Mouse (Mus musculus) G1E (cell line): Measurements from ENCODE around the gene Vta1. TPM values are rescaled to one million over a fixed set of nuclear protein-coding genes. Genes with fewer than 3 reads are reported as not detected.
A peak's percentile ranks its signal among the peaks of the same experiment; 100 is the strongest.

Source experiments
- ATAC-seq: 2 replicates; pipeline ENCODE4 v1.8.0; 2016; ENCODE audit warnings: mild to moderate bottlenecking; ENCODE audit not compliant: insufficient number of reproducible peaks, poor library complexity, low FRiP score, severe bottlenecking; ENCODE audit errors: extremely low read depth
- DNase-seq: peaks from one replicate; pipeline ENCODE4 v3.0.0; 2012; ENCODE audit warnings: low spot score
- H3K27me3 ChIP-seq: 2 replicates; pipeline ENCODE4 v1.6.1; 2012; ENCODE audit warnings: mild to moderate bottlenecking, low read length, inconsistent platforms; ENCODE audit not compliant: insufficient read depth
- H3K36me3 ChIP-seq: replicated peaks from 2 replicates; pipeline ENCODE3; 2012; ENCODE audit warnings: mild to moderate bottlenecking, inconsistent platforms
- H3K4me1 ChIP-seq: 2 replicates; pipeline ENCODE4 v1.6.1; 2012; ENCODE audit warnings: low read depth, low read length, inconsistent platforms, mixed read lengths; ENCODE audit not compliant: insufficient read depth
- H3K4me3 ChIP-seq: 2 replicates; pipeline ENCODE4 v1.5.1; 2012; ENCODE audit warnings: low read depth, mild to moderate bottlenecking, inconsistent platforms, low read length, moderate library complexity, mixed read lengths
- H3K9me3 ChIP-seq: replicated peaks from 2 replicates; pipeline ENCODE4 v1.6.1; 2012; ENCODE audit warnings: inconsistent platforms
- CTCF ChIP-seq: IDR thresholded peaks from 2 replicates; pipeline ENCODE4 v1.5.1; 2012; ENCODE audit warnings: low read depth, low read length, inconsistent platforms, mixed read lengths
- GATA1 ChIP-seq: IDR thresholded peaks from 2 replicates; pipeline ENCODE4 v1.6.1; 2012; ENCODE audit warnings: borderline replicate concordance, low read length, inconsistent platforms, mixed read lengths
- GATA2 ChIP-seq: IDR thresholded peaks from 2 replicates; pipeline ENCODE4 v1.6.1; 2012; ENCODE audit warnings: low read depth, low read length, inconsistent platforms, borderline replicate concordance
- POLR2AphosphoS5 ChIP-seq: IDR thresholded peaks from 2 replicates; pipeline ENCODE4 v1.6.1; 2012; ENCODE audit warnings: low read depth, low read length, inconsistent platforms; ENCODE audit not compliant: insufficient replicate concordance
- TAL1 ChIP-seq: conservative IDR thresholded peaks from 2 replicates; pipeline ENCODE4 v1.6.1; 2012; ENCODE audit warnings: low read depth, low read length, inconsistent platforms, mixed read lengths
- polyA plus RNA-seq: library from polyadenylated mRNA; stranded (reverse); fragments of >175 nt; gene quantifications from 2 replicates; pipeline ENCODE4 v1.2.3, GENCODE M21; 2012
- total RNA-seq, 2 experiments: library from RNA; stranded (forward) in 1 of 2; stranded (reverse) in 1 of 2; fragments of 200-1000 nt in 1 of 2; fragments of >200 nt in 1 of 2; fragmentation: Nextera tagmentation in 1 of 2; gene quantifications; 2 replicates each; pipeline ENCODE4 v1.2.3; 2014 to 2017

Vta1 gene
- total and polyA plus RNA-seq, 3 experiments, result 13.9 to 94.7 (median 82.3) TPM

GRCm38 (mm10) chr10:14690349-14690748, 15.0 kb downstream of the Vta1 start:
- DNase-seq (no peak), ATAC-seq (no peak)
- Histone ChIP-seq H3K4me1 (peaks cover 18% of the 10 kb centered on the region), H3K9me3 (no peaks in the 10 kb centered on the region), H3K36me3 (peaks cover 33% of the 10 kb centered on the region), H3K27me3 (no peaks in the 10 kb centered on the region), H3K4me3 (no peak overlapping the region)
- TF ChIP-seq TAL1 (no peak), GATA1 (no peak), GATA2 (no peak), POLR2AphosphoS5 (no peak), CTCF (no peak)

GRCm38 (mm10) chr10:14688785-14689442, 16.4 kb downstream of the Vta1 start:
- no peaks in the 10 kb centered on the region for H3K27me3 ChIP-seq
- H3K36me3 ChIP-seq, result peaks cover 34% of the 10 kb centered on the region
- H3K4me1 ChIP-seq, result peaks cover 18% of the 10 kb centered on the region
- peak; percentile 82 for ATAC-seq
- TF ChIP-seq POLR2AphosphoS5, result no peak
- DNase-seq, result no peak
- H3K4me3 ChIP-seq, result no peak overlapping the region
- H3K9me3 ChIP-seq, result no peaks in the 10 kb centered on the region

GRCm38 (mm10) chr10:14685663-14686062, 19.7 kb downstream of the Vta1 start:
- Histone ChIP-seq H3K36me3 (peaks cover 29% of the 10 kb centered on the region), H3K4me3 (no peak overlapping the region), H3K27me3 (no peaks in the 10 kb centered on the region), H3K4me1 (peaks cover 18% of the 10 kb centered on the region), H3K9me3 (no peaks in the 10 kb centered on the region)
- DNase-seq (no peak), ATAC-seq (no peak)
- TF ChIP-seq GATA2, result no peak
- no peak for TF ChIP-seq CTCF
- TF ChIP-seq GATA1, result no peak
- TF ChIP-seq POLR2AphosphoS5, result no peak
- no peak for TF ChIP-seq TAL1

DNA sequence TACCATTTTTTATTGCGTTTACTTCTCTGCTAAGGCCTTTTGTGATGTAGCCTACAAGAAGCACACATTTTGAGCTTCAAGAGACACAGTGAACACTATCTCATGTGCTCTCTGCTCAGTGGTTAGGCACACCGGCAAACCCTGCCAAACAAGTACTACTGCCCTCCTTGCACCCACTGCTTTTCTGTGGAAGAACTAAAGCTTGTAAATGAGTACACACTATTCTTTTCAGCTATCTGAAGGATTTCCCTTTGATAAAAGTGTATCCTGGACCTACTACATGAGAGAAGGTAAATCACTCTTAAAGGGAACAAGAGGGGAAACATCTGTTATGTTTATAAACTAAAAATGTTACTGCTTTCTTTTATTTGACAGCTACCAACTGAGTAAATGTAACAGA, 39.2 kb downstream of the Vta1 start:
- H3K4me1 ChIP-seq, result no peaks in the 10 kb centered on the region
- H3K4me3 ChIP-seq, result no peak overlapping the region
- no peaks in the 10 kb centered on the region for H3K9me3 ChIP-seq
- no peak for DNase-seq
- TF ChIP-seq GATA1 (no peak), TAL1 (no peak), GATA2 (no peak), POLR2AphosphoS5 (no peak)
- no peaks in the 10 kb centered on the region for H3K27me3 ChIP-seq
- H3K36me3 ChIP-seq, result peaks cover 41% of the 10 kb centered on the region
- no peak for ATAC-seq

DNA sequence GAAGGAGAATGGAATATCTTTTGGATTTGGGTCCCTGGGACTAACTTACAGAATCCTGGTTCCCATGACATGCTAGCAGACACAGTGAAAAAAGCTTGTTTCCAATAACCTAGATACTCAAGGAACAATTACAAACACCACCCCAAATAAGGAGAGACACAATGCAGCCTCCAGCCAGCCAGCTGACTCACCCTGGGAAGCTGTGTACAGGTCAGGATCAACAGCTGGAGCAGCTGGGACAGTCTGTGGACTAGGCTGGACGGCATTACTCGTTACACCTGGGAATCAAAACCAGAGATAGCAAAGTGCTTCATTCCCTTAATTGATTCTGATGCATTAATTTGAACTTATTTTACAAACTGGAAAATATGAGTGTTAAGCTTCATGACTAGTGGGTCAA, 44.5 kb downstream of the Vta1 start:
- H3K27me3 ChIP-seq, result no peaks in the 10 kb centered on the region
- H3K4me3 ChIP-seq, result no peak overlapping the region
- peaks cover 42% of the 10 kb centered on the region for H3K36me3 ChIP-seq
- no peaks in the 10 kb centered on the region for H3K4me1 ChIP-seq
- H3K9me3 ChIP-seq, result no peaks in the 10 kb centered on the region
- DNase-seq, result no peak
- ATAC-seq, result no peak
- TF ChIP-seq GATA2, result no peak
- TF ChIP-seq CTCF, result no peak
- no peak for TF ChIP-seq POLR2AphosphoS5
- no peak for TF ChIP-seq GATA1
- TF ChIP-seq TAL1, result no peak

- no peak for TF ChIP-seq GATA1
- TF ChIP-seq CTCF, result no peak
- TF ChIP-seq TAL1, result no peak
- TF ChIP-seq GATA2, result no peak
- TF ChIP-seq POLR2AphosphoS5, result no peak
- ATAC-seq, result no peak
Measured at GRCm38 (mm10) chr10:14639635-14640034, 65.7 kb downstream of the Vta1 start.

GRCm38 (mm10) chr10:14639043-14639442, 66.3 kb downstream of the Vta1 start:
- Histone ChIP-seq H3K4me1 (no peaks in the 10 kb centered on the region), H3K9me3 (no peaks in the 10 kb centered on the region), H3K4me3 (no peak overlapping the region), H3K27me3 (no peaks in the 10 kb centered on the region), H3K36me3 (no peaks in the 10 kb centered on the region)
- no peak for ATAC-seq
- TF ChIP-seq POLR2AphosphoS5, result no peak
- TF ChIP-seq GATA1, result no peak
- TF ChIP-seq TAL1, result no peak
- TF ChIP-seq CTCF, result no peak
- TF ChIP-seq GATA2, result no peak
- no peak for DNase-seq

More at GRCm38 (mm10) chr10:14639635-14640034, 65.7 kb downstream of the Vta1 start:
- Histone ChIP-seq H3K9me3 (no peaks in the 10 kb centered on the region), H3K4me3 (no peak overlapping the region), H3K4me1 (no peaks in the 10 kb centered on the region), H3K36me3 (no peaks in the 10 kb centered on the region), H3K27me3 (no peaks in the 10 kb centered on the region)
- no peak for DNase-seq
